Mouse (Mus musculus) forebrain, postnatal 0 days (tissue): ENCODE measurements around the gene Ina. TPM values are rescaled to one million over a fixed set of nuclear protein-coding genes. Genes with fewer than 3 reads are reported as not detected.

ENCODE experiments used
- ATAC-seq: fragments of 200-750 bp; cut with Nextera tagmentation; 2 replicates; pipeline ENCODE4 v1.8.0; 2017; ENCODE audit warnings: mild to moderate bottlenecking, moderate library complexity
- DNase-seq: peaks from one replicate; pipeline ENCODE4 v3.0.0-alpha.2; 2015
- H3K27ac ChIP-seq: fragments of 300-500 bp; sonication (generic); 2 replicates; pipeline ENCODE4 v1.5.1; 2014; ENCODE audit warnings: low read depth, mild to moderate bottlenecking, antibody characterized with exemption, low read length, moderate library complexity, mixed read lengths
- H3K27me3 ChIP-seq: fragments of 300-500 bp; sonication (generic); 2 replicates; pipeline ENCODE4 v1.6.1; 2014; ENCODE audit warnings: mild to moderate bottlenecking, low read length, mixed read lengths; ENCODE audit not compliant: insufficient read depth
- H3K36me3 ChIP-seq: fragments of 300-500 bp; sonication (generic); 2 replicates; pipeline ENCODE4 v1.6.1; 2014; ENCODE audit warnings: mild to moderate bottlenecking, moderate library complexity; ENCODE audit not compliant: insufficient read depth
- H3K4me1 ChIP-seq: fragments of 300-500 bp; sonication (generic); 2 replicates; pipeline ENCODE4 v1.6.1; 2014; ENCODE audit warnings: antibody characterized with exemption; ENCODE audit not compliant: insufficient read depth
- H3K4me2 ChIP-seq: fragments of 300-500 bp; sonication (generic); 2 replicates; pipeline ENCODE4 v1.6.1; 2014; ENCODE audit warnings: low read depth, mild to moderate bottlenecking, moderate library complexity
- H3K4me3 ChIP-seq: fragments of 300-500 bp; sonication (generic); 2 replicates; pipeline ENCODE4 v1.5.1; 2014; ENCODE audit warnings: low read depth, low read length, mixed read lengths
- H3K9ac ChIP-seq: fragments of 300-500 bp; sonication (generic); 2 replicates; pipeline ENCODE4 v1.6.1; 2014; ENCODE audit warnings: mild to moderate bottlenecking
- H3K9me3 ChIP-seq: fragments of 300-500 bp; sonication (generic); 2 replicates; pipeline ENCODE4 v1.6.1; 2016; ENCODE audit warnings: low read length
- CTCF ChIP-seq: sonication (generic); IDR thresholded peaks from 2 replicates; pipeline ENCODE4 v1.5.1; 2016; ENCODE audit warnings: antibody characterized with exemption, control low read depth, low read depth
- whole genome bisulfite sequencing: fragments of 180-500 bp; shearing (Covaris S2); extraction: QIAGEN DNeasy Blood & Tissue Kit; methylation state at CpG from one replicate; pipeline ENCODE4 v1.1.7; 2014; 5-methylcytosine and 5-hydroxymethylcytosine counted together
- polyA plus RNA-seq: library from polyadenylated mRNA; unstranded; fragments of >200 nt; fragmentation: Nextera tagmentation; extraction: Ambion mirVana; gene quantifications from 2 replicates; pipeline ENCODE4 v1.2.1, GENCODE M21; 2015
- total RNA-seq: library from RNA; depleted of rRNA; stranded (reverse); fragments of >200 nt; gene quantifications from 2 replicates; pipeline ENCODE4 v1.2.3, GENCODE M21; 2014; rRNA removed

Ina gene
- total and polyA plus RNA-seq, 2 experiments from 2014 or later = 156 to 260 TPM

- peak; percentile 21; the same call in 1 of the 2 replicates for TF ChIP-seq CTCF
- Histone ChIP-seq H3K9ac (peak overlapping the region; percentile 78), H3K4me2 (peak overlapping the region; percentile 59), H3K9me3 (no peaks in the 10 kb centered on the region), H3K27ac (peak overlapping the region; percentile 92), H3K36me3 (peaks cover 20% of the 10 kb centered on the region; the same call in 1 of the 2 replicates), H3K4me3 (peak overlapping the region; percentile 92), H3K27me3 (no peaks in the 10 kb centered on the region), H3K4me1 (peaks cover 3% of the 10 kb centered on the region; the same call in 1 of the 2 replicates)
- ATAC-seq (peak; percentile 95), DNase-seq (peak; percentile 84)
- WGBS = 3% methylated on average over 60 of the region's 72 CpGs
Measured at GRCm38 (mm10) chr19:47067924-47068611, 53.6 kb downstream of the Ina start.

Other genes starting within 250 kb of the Ina start
- 51.8 and 69.5 TPM in 2 replicates for gene Nt5c2, start 455 bp downstream of the Ina start, total RNA-seq
- 74.1 and 80.4 TPM in 2 replicates for gene Nt5c2, start 455 bp downstream of the Ina start, polyA plus RNA-seq
- 29.9 and 33.3 TPM in 2 replicates for gene Pcgf6, start 36.2 kb downstream of the Ina start, total RNA-seq
- gene Pcgf6, start 36.2 kb downstream of the Ina start, polyA plus RNA-seq = 13.7 and 20.9 TPM in 2 replicates
- 12.9 and 16.0 TPM in 2 replicates for gene Taf5, start 53.0 kb downstream of the Ina start, total RNA-seq
- gene Taf5, start 53.0 kb downstream of the Ina start, polyA plus RNA-seq = 3.0 and 3.6 TPM in 2 replicates
- 734 and 873 TPM in 2 replicates for gene Usmg5, start 75.9 kb downstream of the Ina start, total RNA-seq
- 1,990 and 2,687 TPM in 2 replicates for gene Usmg5, start 75.9 kb downstream of the Ina start, polyA plus RNA-seq
- gene Pdcd11, start 76.1 kb downstream of the Ina start, total RNA-seq = 12.5 and 17.2 TPM in 2 replicates
- gene Pdcd11, start 76.1 kb downstream of the Ina start, polyA plus RNA-seq = 3.1 and 3.8 TPM in 2 replicates
- gene Calhm2, start 123.6 kb downstream of the Ina start, total RNA-seq = 1.1 and 2.9 TPM in 2 replicates
- gene Calhm2, start 123.6 kb downstream of the Ina start, polyA plus RNA-seq = 0.62 and 0.80 TPM in 2 replicates
- gene Calhm1, start 129.6 kb downstream of the Ina start, total RNA-seq = not detected in 2 replicates
- not detected in 2 replicates for gene Calhm1, start 129.6 kb downstream of the Ina start, polyA plus RNA-seq
- gene Calhm3, start 143.1 kb downstream of the Ina start, total RNA-seq = not detected in 2 replicates
- gene Calhm3, start 143.1 kb downstream of the Ina start, polyA plus RNA-seq = 0.19 TPM in 1 of 2 replicates, not detected in the other
- gene Neurl1a, start 164.1 kb downstream of the Ina start, total RNA-seq = 51.5 and 52.1 TPM in 2 replicates
- gene Neurl1a, start 164.1 kb downstream of the Ina start, polyA plus RNA-seq = 11.6 and 15.7 TPM in 2 replicates